Mouse (Mus musculus) liver, postnatal 0 days (tissue): ENCODE measurements at regions not wholly inside any gene's neighbourhood (a gene's known extent, or its start where the extent isn't known, plus 50 kb on each side); places are given as distances from the start of the nearest gene placed in this dataset.

Experiments used
- CTCF ChIP-seq: sonication (generic); IDR thresholded peaks from 2 replicates; pipeline ENCODE4 v1.5.1; 2016; ENCODE audit warnings: antibody characterized with exemption, low read depth
- EP300 ChIP-seq: IDR thresholded peaks from 2 replicates; pipeline ENCODE4 v1.6.1; 2016; ENCODE audit warnings: antibody characterized with exemption, low read depth, mild to moderate bottlenecking

DNA sequence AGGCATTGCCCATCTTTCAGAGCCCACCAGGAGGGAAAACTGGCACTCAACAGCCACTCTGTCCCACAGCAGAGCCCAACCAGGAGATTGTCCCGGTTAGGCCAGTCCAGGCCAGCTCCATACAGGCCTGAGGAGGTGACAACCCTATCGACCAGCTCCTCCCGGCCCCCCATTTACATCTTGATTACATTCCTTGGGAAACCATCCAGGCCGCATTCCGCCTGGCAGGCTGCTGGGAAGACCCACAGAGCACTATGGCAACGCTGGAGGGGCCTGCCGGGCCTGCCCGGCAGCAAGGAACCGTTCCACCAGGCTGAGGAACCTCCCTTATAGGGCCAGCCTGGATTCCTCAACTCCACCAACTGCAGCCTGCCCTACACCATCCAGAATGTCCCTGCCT lies 149.7 kb downstream of the Efnb1 start:
- TF ChIP-seq CTCF (no peak), EP300 (no peak)
